Mouse (Mus musculus): ENCODE results near the gene Trp53tg5.
A peak's percentile ranks its signal among the peaks of the same experiment; 100 is the strongest.

The Trp53tg5 gene

DNA sequence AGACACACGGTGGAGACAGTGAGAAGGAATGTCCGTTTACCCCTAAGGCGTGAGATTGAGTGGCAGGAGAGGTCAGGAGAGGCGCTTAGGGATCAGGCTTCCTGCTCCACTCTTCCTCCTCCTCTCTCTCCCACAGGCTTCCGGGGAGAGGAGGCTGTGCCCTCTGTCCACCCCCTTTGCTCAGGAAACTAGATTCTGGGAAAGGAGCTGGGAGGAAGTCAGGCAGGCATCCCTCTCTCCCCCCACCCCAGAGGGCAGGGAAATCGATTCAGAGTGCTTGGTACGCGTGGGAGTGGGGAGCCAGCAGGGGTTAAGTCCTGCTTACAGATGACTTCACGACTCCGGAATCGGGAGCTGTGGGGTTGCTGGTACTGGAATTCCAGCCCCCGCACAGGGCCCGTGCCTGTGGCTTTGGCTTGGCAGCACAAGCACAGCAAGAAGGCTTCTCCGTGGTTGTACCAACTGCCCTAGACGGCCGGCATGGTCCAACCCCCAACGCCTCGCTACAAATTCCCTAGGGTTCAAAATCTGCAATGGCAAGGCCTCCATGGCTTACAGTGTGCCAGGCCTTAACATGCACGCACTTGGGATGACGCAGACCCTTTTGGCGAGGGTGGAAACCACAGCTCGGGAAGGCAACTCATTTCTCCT is 40.9 kb downstream of the Trp53tg5 start:
- peak; percentile 52 for DNase-seq (ENCODE audit: low spot score)

- no peak for DNase-seq (ENCODE audit: low spot score)
Observed at GRCm38 (mm10) chr2:164431676-164432465, 41.7 kb downstream of the Trp53tg5 start.

GRCm38 (mm10) chr2:164430697-164431096 is 42.8 kb downstream of the Trp53tg5 start:
- no peak for DNase-seq (ENCODE audit: low spot score)

DNA sequence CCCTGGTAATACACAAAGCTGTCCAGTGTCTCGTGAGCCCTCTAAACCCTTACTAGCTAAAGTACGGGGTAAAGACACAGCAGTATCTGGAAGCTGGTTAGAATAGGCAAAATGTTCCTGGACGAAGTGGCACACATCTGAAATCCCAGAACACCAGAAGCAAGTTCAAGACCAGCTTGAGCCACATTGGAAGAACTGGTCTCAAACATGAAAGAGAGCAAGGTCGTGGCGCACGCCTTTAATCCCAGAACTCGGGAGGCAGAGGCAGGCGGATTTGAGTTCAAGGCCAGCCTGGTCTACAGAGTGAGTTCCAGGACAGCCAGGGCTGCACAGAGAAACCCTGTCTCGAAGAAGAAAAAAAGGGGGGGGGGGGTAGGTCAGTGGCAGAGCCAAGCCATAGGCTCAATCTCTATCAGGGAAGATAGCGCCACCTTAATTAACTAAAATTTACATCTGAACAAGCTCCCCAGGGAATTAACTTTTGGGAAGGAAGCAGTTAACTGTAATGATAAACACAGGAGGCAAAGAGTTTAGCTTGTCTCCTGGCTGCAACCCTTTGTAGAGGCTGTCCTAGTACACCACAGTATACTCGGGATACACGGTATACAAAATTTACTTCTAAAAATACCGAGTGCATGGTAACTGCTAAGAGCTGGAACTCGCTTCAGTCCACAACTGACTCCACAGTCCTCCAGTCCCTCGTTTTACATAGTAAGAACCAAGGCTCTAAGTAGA is 43.5 kb downstream of the Trp53tg5 start:
- DNase-seq (ENCODE audit: low spot score) = no peak

- DNase-seq (ENCODE audit: low spot score) = no peak
Observed at GRCm38 (mm10) chr2:164428451-164428850, 45.1 kb downstream of the Trp53tg5 start.

- no peak for DNase-seq (ENCODE audit: low spot score)
Observed at GRCm38 (mm10) chr2:164426952-164427351, 46.6 kb downstream of the Trp53tg5 start.

DNA sequence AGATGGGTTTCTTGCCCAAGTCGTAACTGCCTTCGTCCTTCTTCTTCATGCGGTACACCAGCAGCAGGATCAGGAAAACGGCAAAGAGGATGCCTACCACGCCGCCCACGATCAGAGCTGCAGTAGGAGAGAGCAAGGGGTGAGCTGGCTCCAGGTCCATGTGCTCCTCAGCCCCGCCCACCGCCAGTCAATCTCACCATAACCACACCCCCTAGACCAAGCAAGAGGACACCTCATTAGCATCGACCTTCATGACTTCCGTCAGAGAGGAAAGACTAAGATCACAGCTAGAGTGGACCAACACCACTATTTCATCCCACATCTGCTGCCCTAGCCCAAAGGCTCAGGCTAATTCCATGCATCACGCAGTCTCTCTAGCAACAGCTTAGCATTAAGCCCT is 47.4 kb downstream of the Trp53tg5 start:
- no peak for DNase-seq (ENCODE audit: low spot score)

DNA sequence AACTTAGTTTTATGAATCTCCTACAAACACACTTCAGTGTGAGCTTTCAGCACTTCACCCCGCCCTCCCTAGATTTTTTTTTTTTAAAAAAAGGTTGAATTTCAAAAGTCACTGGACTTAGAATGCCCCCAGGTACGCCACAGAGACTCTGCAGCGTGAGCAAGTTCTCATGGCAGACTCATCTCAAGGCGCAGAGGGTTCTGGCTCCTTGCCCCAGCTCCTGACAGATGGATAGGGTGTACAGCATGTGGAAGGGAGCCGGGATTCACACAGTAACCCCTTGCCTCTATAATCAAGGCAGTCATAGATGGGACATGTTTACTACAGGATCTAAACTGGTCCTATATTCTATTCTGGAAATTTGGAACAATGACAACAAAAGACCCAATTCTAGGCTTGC is 48.1 kb downstream of the Trp53tg5 start:
- DNase-seq (ENCODE audit: low spot score) = no peak

DNA sequence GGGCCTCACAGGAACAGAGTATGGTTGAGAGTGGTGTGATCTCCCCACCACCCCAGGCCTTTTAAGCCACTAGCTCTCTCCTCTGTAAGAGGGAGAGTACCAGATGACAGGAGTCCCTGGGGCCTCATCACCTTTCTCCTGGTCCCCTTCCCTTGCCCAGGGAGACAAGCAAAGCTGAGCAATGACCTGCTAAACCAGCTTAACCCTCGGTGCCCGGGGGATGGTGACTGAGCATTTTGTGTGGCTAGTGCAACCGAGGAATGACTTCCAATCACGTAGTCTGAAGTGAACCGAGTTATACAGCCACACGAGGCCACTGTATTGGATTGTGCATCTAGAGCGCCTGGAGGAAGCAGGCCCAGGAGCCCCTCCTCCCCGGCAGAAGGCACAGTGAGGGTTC is 49.1 kb downstream of the Trp53tg5 start:
- no peak for DNase-seq (ENCODE audit: low spot score)

DNA sequence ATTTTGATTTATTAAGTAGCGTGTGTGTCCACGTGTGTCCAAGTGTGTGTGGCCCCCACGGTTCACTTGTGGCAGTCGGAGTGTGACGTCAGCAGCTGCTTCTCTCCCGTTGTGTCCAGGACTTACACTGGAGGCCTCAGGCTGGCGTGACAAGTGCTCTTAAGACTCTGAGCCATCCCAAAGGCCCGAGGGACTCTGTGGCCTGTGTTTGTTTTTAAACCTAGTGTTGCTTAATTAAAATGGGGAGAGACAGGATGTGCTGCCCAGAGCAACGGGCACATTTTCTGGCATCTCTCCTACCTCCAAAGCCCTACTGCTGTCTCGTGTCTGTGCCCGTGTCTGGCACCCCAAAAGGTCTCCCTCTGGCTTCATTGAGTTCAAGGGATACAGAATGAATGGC is 50.1 kb downstream of the Trp53tg5 start:
- no peak for DNase-seq (ENCODE audit: low spot score)

DNA sequence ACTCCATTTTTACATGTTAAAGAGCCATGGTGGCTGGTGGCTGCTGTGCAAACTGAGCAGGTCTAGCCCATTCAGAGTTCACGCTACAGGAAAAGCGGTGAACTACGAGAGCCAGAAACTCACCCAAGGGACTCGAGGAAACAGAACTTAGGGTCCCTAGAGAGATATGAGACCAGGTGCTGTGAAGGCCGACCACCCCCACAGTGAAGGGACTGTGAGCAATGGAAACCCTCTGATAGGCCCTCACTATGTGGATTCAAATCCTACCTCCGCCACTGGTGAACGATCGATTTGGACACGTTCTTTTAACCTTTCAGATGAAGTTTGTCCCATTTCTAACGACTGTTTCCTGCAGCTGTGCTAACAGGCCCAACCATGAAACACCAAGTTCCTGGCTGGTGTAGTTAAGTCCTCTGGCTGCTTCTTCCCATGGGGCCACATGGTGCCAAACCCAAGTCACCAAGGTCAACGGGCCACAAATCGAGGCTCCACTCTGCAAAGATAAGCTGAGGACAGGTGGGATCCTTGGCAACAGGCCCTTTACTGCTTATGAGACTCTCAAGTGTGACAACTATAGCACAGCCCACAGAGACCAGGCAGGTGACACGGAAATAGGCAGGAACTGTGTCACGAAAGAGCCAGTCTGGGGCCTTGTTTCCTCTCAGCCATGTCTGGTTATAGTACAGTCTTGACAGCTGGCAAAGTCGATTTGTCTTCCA is 50.7 kb downstream of the Trp53tg5 start:
- no peak for DNase-seq (ENCODE audit: low spot score)

GRCm38 (mm10) chr2:164421979-164422378 is 51.5 kb downstream of the Trp53tg5 start:
- DNase-seq (ENCODE audit: low spot score) = no peak

GRCm38 (mm10) chr2:164421306-164421705 is 52.2 kb downstream of the Trp53tg5 start:
- DNase-seq (ENCODE audit: low spot score) = no peak
